Mouse (Mus musculus) lung, postnatal 0 days (tissue): ENCODE results near the gene Ralgapa2.

Experiments
- CTCF ChIP-seq: IDR thresholded peaks from 2 replicates; pipeline ENCODE4 v1.5.1; 2016; ENCODE audit warnings: antibody characterized with exemption, mild to moderate bottlenecking
- EP300 ChIP-seq: IDR thresholded peaks from 2 replicates; pipeline ENCODE4 v1.6.1; 2016; ENCODE audit warnings: antibody characterized with exemption, mild to moderate bottlenecking, control low read depth

- TF ChIP-seq EP300 (no peak), CTCF (no peak)
Measured at GRCm38 (mm10) chr2:146218161-146218691, 293.9 kb downstream of the Ralgapa2 start.
